In the genomic region with DNA sequence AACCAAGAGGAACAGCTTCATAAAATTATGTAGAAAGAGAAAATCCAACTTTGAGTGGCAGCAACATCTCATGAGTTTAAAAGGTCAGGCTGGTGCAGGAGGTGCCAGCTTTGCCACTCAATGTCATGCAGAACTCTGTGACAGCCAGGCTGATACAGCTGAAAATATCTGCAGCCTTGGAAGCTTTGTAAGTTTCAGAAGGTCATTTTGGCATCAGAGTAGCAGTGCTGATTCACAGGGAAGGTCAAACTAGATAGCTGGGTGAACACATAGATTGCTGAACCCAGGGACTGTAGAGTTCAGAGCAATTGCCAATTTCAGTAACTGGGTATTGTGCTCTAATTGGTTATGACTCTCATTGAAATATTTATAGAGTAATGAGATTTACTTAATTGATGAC, we compare ENCODE assay signal across 12 mouse cellular contexts. TPM values are rescaled to one million over a fixed set of nuclear protein-coding genes. Genes with fewer than 3 reads are reported as not detected.
DNase-seq lines count a peak whose midpoint lies in the region; ATAC-seq and TF ChIP-seq lines count a peak whose summit lies in the region.
"Had no signal": no experiment of that assay in that cellular context is flagged by ENCODE, and none has a peak within 500 bp of the region (broad histone marks: within the 10 kb centered on the region; RNA-seq: fewer than 3 reads in every experiment).

No protein-coding gene starts in this region.

- no peak for DNase-seq in liver, embryonic 11.5 days (ENCODE audit: low spot score)
- peak; percentile 51 for DNase-seq in adrenal gland, postnatal 10 days
- no peak for DNase-seq in liver, postnatal 0 days
- no peak for DNase-seq in layer of hippocampus, postnatal 10 days (ENCODE audit: low spot score in 2 of 2)
- DNase-seq: cerebellum, adult 11 months; kidney, postnatal 36 days; retina, postnatal 1 day had no signal

- peaks cover 74% of the 10 kb centered on the region for H3K4me1 ChIP-seq in liver, embryonic 12.5 days
- H3K4me1 ChIP-seq in liver, embryonic 11.5 days (replicated peaks; ENCODE audit: control insufficient read depth, insufficient read depth, low read length), result peaks cover 26% of the 10 kb centered on the region
- H3K4me1 ChIP-seq in heart, embryonic 12.5 days (replicated peaks), result peaks cover 36% of the 10 kb centered on the region
- H3K4me1 ChIP-seq in liver, postnatal 0 days (ENCODE audit: insufficient read depth), result peaks cover 38% of the 10 kb centered on the region
- H3K4me1 ChIP-seq in neural tube, embryonic 15.5 days, result peaks cover 6% of the 10 kb centered on the region; the same call in 1 of the 2 replicates

- no peak overlapping the region for H3K4me2 ChIP-seq in liver, embryonic 12.5 days
- H3K4me2 ChIP-seq in liver, embryonic 11.5 days, result no peak overlapping the region
- no peak overlapping the region for H3K4me2 ChIP-seq in heart, embryonic 12.5 days
- no peak overlapping the region for H3K4me2 ChIP-seq in liver, postnatal 0 days (ENCODE audit: low read depth, low read length)
- no peak overlapping the region for H3K4me2 ChIP-seq in neural tube, embryonic 15.5 days

- no peaks in the 10 kb centered on the region for H3K27me3 ChIP-seq in liver, embryonic 12.5 days (replicated peaks)
- H3K27me3 ChIP-seq in liver, embryonic 11.5 days (replicated peaks; ENCODE audit: control insufficient read depth, insufficient read depth, low read length), result no peaks in the 10 kb centered on the region
- no peaks in the 10 kb centered on the region for H3K27me3 ChIP-seq in heart, embryonic 12.5 days (replicated peaks)
- H3K27me3 ChIP-seq in liver, postnatal 0 days (ENCODE audit: insufficient read depth, low read length), result no peaks in the 10 kb centered on the region
- no peaks in the 10 kb centered on the region for H3K27me3 ChIP-seq in neural tube, embryonic 15.5 days (replicated peaks)

- H3K4me3 ChIP-seq in liver, embryonic 12.5 days, result no peak overlapping the region
- H3K4me3 ChIP-seq in liver, embryonic 11.5 days (ENCODE audit: low read depth, low read length), result no peak overlapping the region
- no peak overlapping the region for H3K4me3 ChIP-seq in heart, embryonic 12.5 days
- no peak overlapping the region for H3K4me3 ChIP-seq in liver, postnatal 0 days (ENCODE audit: low read depth, low read length)
- H3K4me3 ChIP-seq in neural tube, embryonic 15.5 days (replicated peaks), result no peak overlapping the region
- H3K4me3 ChIP-seq: erythroblast, embryonic 14.5 days; myocyte had no signal

- H3K27ac ChIP-seq in liver, embryonic 12.5 days, result no peak overlapping the region
- no peak overlapping the region for H3K27ac ChIP-seq in liver, embryonic 11.5 days (ENCODE audit: low read depth, low read length)
- peak overlapping the region; percentile 51; the same call in 1 of the 2 replicates for H3K27ac ChIP-seq in heart, embryonic 12.5 days (ENCODE audit: poor library complexity, severe bottlenecking)
- H3K27ac ChIP-seq in liver, postnatal 0 days (ENCODE audit: low read depth), result peak overlapping the region; percentile 56; the same call in 1 of the 2 replicates
- H3K27ac ChIP-seq in neural tube, embryonic 15.5 days (replicated peaks), result no peak overlapping the region

- ATAC-seq in liver, embryonic 12.5 days, result peak; percentile 60; the same call in 1 of the 2 replicates
- no peak for ATAC-seq in liver, embryonic 11.5 days (replicated peaks; ENCODE audit: low FRiP score)
- ATAC-seq in heart, embryonic 12.5 days (ENCODE audit: insufficient number of reproducible peaks, low FRiP score), result peak; percentile 33; the same call in 1 of the 2 replicates
- ATAC-seq in liver, postnatal 0 days, result peak; percentile 24; the same call in 1 of the 2 replicates
- no peak for ATAC-seq in neural tube, embryonic 15.5 days (ENCODE audit: low FRiP score)

- no peak for TF ChIP-seq CTCF in liver, postnatal 0 days (IDR thresholded peaks at IDR 0.05; ENCODE audit: low read depth)

- H3K36me3 ChIP-seq in liver, embryonic 12.5 days, result peaks cover 10% of the 10 kb centered on the region
- no peaks in the 10 kb centered on the region for H3K36me3 ChIP-seq in liver, embryonic 11.5 days (ENCODE audit: control insufficient read depth, insufficient read depth, low read length)
- no peaks in the 10 kb centered on the region for H3K36me3 ChIP-seq in heart, embryonic 12.5 days
- H3K36me3 ChIP-seq in liver, postnatal 0 days (replicated peaks; ENCODE audit: insufficient read depth, low read length), result no peaks in the 10 kb centered on the region
- H3K36me3 ChIP-seq in neural tube, embryonic 15.5 days, result no peaks in the 10 kb centered on the region

- TF ChIP-seq EP300 in liver, postnatal 0 days (IDR thresholded peaks at IDR 0.05; ENCODE audit: low read depth), result no peak; the same call in 1 of the 2 replicates

- H3K9ac ChIP-seq in liver, embryonic 12.5 days, result no peak overlapping the region
- no peak overlapping the region for H3K9ac ChIP-seq in liver, embryonic 11.5 days (ENCODE audit: low read depth, low read length)
- no peak overlapping the region for H3K9ac ChIP-seq in heart, embryonic 12.5 days
- no peak overlapping the region for H3K9ac ChIP-seq in liver, postnatal 0 days (replicated peaks)
- no peak overlapping the region for H3K9ac ChIP-seq in neural tube, embryonic 15.5 days (replicated peaks)

- no peaks in the 10 kb centered on the region for H3K9me3 ChIP-seq in liver, embryonic 12.5 days (replicated peaks)
- no peaks in the 10 kb centered on the region for H3K9me3 ChIP-seq in liver, embryonic 11.5 days (ENCODE audit: control insufficient read depth, low read length)
- H3K9me3 ChIP-seq in heart, embryonic 12.5 days (replicated peaks), result no peaks in the 10 kb centered on the region
- H3K9me3 ChIP-seq in liver, postnatal 0 days (ENCODE audit: low read length), result no peaks in the 10 kb centered on the region
- no peaks in the 10 kb centered on the region for H3K9me3 ChIP-seq in neural tube, embryonic 15.5 days (replicated peaks)

RNA-seq across cellular contexts. Expression of a gene that starts 42.8 kb away (rescaled TPM):
- 169 and 171 TPM in 2 replicates for polyA plus RNA-seq in liver, embryonic 12.5 days (2016; fragmentation: Nextera tagmentation; extraction: Ambion mirVana)
- polyA plus RNA-seq in liver, embryonic 11.5 days (2014; fragmentation: Nextera tagmentation; extraction: Ambion mirVana), result 242 and 268 TPM in 2 replicates
- total RNA-seq in adrenal gland, postnatal 10 days (2021), result 100 to 1,000 TPM; 284 to 333 TPM
- polyA plus RNA-seq in heart, embryonic 12.5 days (2016; fragmentation: Nextera tagmentation; extraction: Ambion mirVana), result 77.4 and 78.4 TPM in 2 replicates
- polyA plus RNA-seq in liver, postnatal 0 days (2015; fragmentation: Nextera tagmentation; extraction: Ambion mirVana), result 61.3 and 73.3 TPM in 2 replicates
- 100 to 1,000 TPM in 1 of 2 experiments, 10 to 100 TPM in 1; 81.9 to 108 TPM for total RNA-seq in layer of hippocampus, postnatal 10 days (2021)
- polyA plus RNA-seq in neural tube, embryonic 15.5 days (2015; fragmentation: Nextera tagmentation; extraction: Ambion mirVana), result 48.7 and 79.3 TPM in 2 replicates

Comparison
In these comparisons a context has a peak if more than half of its experiments do, and no peak if none do; other contexts are left out.
1. ATAC-seq: peak in liver, embryonic 12.5 days (single experiment), heart, embryonic 12.5 days (single experiment) and liver, postnatal 0 days (single experiment); none in liver, embryonic 11.5 days (single experiment) and neural tube, embryonic 15.5 days (single experiment).
2. H3K27ac ChIP-seq: peak in heart, embryonic 12.5 days (single experiment) and liver, postnatal 0 days (single experiment); none in liver, embryonic 12.5 days (single experiment), liver, embryonic 11.5 days (single experiment) and neural tube, embryonic 15.5 days (single experiment).